Mouse (Mus musculus) liver, embryonic 13.5 days (tissue): ENCODE data around the gene Tmem37. TPM values are rescaled to one million over a fixed set of nuclear protein-coding genes. Genes with fewer than 3 reads are reported as not detected.
A peak's percentile ranks its signal among the peaks of the same experiment; 100 is the strongest.
"Not testable (repeated sequence)": the region's sequence is repeated elsewhere in the genome, so short reads cannot be mapped to it uniquely, and the experiment has no call there.

Experiments
- ATAC-seq: fragments of 200-750 bp; cut with Nextera tagmentation; 2 replicates; pipeline ENCODE4 v1.8.0; 2017; ENCODE audit warnings: low read depth, mild to moderate bottlenecking, moderate number of reproducible peaks, moderate library complexity
- DNase-seq: peaks from one replicate; pipeline ENCODE4 v3.0.0; 2022
- H3K27ac ChIP-seq: fragments of 300-500 bp; sonication (generic); 2 replicates; pipeline ENCODE4 v1.5.1; 2015; ENCODE audit warnings: moderate library complexity, mild to moderate bottlenecking, inconsistent platforms
- H3K27me3 ChIP-seq: fragments of 300-500 bp; sonication (generic); 2 replicates; pipeline ENCODE4 v1.6.1; 2015; ENCODE audit warnings: mild to moderate bottlenecking, inconsistent platforms
- H3K36me3 ChIP-seq: fragments of 300-500 bp; sonication (generic); 2 replicates; pipeline ENCODE4 v1.6.1; 2015; ENCODE audit warnings: mild to moderate bottlenecking, inconsistent platforms
- H3K4me1 ChIP-seq: fragments of 300-500 bp; sonication (generic); replicated peaks from 2 replicates; pipeline ENCODE4 v1.6.1; 2015; ENCODE audit warnings: inconsistent platforms
- H3K4me2 ChIP-seq: fragments of 300-500 bp; sonication (generic); 2 replicates; pipeline ENCODE4 v1.6.1; 2015; ENCODE audit warnings: inconsistent platforms, mild to moderate bottlenecking, moderate library complexity
- H3K4me3 ChIP-seq: fragments of 300-500 bp; sonication (generic); replicated peaks from 2 replicates; pipeline ENCODE4 v1.5.1; 2015; ENCODE audit warnings: mild to moderate bottlenecking, inconsistent platforms
- H3K9ac ChIP-seq: fragments of 300-500 bp; sonication (generic); 2 replicates; pipeline ENCODE4 v1.6.1; 2015; ENCODE audit warnings: mild to moderate bottlenecking, inconsistent platforms
- H3K9me3 ChIP-seq: fragments of 300-500 bp; sonication (generic); replicated peaks from 2 replicates; pipeline ENCODE4 v1.6.1; 2016; ENCODE audit warnings: inconsistent platforms
- WGBS: fragments of 180-500 bp; shearing (Covaris S2); methylation state at CpG from one replicate; pipeline ENCODE4 v1.1.7; 2015; ENCODE audit not compliant: insufficient replicate concordance; 5-methylcytosine and 5-hydroxymethylcytosine counted together
- polyA plus RNA-seq: library from polyadenylated mRNA; unstranded; fragments of >200 nt; fragmentation: Nextera tagmentation; extraction: Ambion mirVana; gene quantifications from 2 replicates; pipeline ENCODE4 v1.2.1, GENCODE M21; 2015

The Tmem37 gene
- polyA plus RNA-seq, 1 experiment from 2014 or later: 52.5 TPM

DNA sequence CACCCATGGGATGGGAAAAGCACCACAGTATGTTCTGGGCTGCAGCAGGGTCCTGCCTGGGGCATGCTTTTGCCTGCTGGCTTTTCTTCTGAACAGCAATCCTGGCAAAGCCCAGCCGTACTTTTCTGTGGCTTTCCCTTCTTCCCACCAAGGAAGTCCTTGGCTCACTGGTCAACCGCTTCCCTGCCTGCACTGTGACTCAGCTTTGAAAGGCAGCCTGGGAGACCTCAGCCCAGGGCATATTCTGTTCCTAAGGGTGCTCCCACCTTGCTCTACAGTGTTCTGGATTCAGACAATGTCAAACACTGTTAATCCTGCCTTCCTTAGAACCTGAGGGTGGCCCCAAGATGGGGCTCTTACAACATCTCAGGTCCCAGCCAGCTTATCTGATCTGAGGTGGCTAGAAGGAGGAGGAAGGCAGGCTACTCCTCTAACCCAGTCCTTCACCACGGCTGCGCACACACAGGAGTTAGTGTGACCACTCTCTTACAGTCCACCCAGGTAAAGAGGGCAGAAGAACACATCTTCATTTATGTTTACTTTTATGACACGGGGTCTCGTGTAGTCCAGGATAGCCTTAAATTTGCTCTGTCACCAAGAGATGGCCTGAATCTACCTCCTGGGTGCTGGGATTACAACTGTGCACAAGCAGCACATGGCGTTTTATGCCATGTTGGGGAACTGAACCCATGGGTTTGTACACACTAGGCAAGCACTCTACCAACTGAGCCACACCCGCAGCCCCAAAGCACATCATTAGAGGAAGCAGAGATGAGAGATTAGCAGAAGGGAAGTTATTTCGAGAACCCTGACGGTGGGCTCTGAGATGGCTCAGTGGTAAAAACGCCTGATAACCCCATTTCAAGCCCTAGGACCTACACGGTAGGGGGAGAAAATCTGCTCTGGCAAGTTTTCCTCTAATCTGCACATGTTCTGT is 38.6 kb upstream of the Tmem37 start:
- no peak overlapping the region for H3K4me2 ChIP-seq
- H3K4me3 ChIP-seq: no peak overlapping the region
- DNase-seq (no peak), ATAC-seq (no peak)
- H3K36me3 ChIP-seq: peaks cover 50% of the 10 kb centered on the region
- H3K27me3 ChIP-seq: no peaks in the 10 kb centered on the region
- H3K9ac ChIP-seq: no peak overlapping the region
- peaks cover 7% of the 10 kb centered on the region; the same call in 1 of the 2 replicates for H3K9me3 ChIP-seq
- 44% methylated on average over 12 of the region's 12 CpGs for WGBS
- no peak overlapping the region for H3K27ac ChIP-seq
- peaks cover 21% of the 10 kb centered on the region for H3K4me1 ChIP-seq

DNA sequence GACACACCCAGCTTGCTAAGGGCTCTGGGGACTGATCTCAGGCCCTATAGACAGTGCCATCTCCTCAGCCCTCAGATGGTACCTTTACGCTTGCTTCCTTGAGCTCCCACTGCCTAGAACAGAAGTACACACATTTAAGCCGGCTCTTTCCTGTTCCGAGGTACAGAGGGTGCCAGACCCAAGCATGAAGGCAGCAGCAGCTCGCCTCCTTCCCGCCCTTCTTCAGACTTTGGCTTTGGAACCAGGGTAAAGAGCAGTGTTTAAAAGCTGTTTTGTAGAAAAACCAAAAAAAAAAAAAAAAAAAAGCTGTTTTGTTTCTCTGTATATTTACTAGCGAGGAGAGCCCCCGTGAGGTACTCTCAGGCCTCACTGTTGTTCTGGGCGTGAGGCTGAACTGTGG is 37.9 kb upstream of the Tmem37 start:
- no peak overlapping the region for H3K9ac ChIP-seq

DNA sequence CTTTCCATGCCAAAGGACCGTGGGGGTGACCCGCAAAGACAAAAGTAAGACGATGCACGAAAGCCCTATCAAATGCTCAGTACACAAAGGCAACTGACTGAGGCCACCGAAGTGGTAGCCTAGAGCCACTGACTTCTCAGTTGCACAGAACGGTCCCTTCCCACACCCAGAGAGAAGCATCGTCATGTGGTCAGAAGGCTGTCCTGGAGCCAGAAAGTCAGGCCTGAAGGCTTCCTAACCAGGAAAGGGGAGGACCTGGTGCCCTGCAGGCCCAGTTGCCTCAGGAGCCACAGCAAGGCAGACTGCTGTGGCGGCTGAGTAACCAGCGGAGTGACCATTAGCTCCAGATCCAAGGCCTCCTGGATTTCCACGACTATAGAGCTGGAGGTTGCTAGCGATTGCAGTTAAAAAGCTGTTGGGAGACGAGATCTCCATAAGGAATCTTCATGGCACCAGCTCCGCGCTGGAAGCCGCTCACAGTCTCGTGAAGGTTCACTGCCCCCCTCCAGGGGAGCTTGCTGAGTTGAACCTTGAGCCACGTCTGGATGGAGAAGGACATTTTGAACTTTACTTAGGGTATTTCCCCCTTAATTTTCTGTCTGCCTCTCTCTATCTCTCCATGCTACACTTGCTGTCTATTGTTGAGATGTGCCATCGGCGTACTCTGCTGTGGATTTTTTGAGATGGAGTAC is 36.0 kb upstream of the Tmem37 start:
- peaks cover 25% of the 10 kb centered on the region for H3K36me3 ChIP-seq
- DNase-seq (no peak), ATAC-seq (no peak)
- H3K9ac ChIP-seq: no peak overlapping the region
- H3K4me3 ChIP-seq: no peak overlapping the region
- no peaks in the 10 kb centered on the region for H3K27me3 ChIP-seq
- WGBS: 80% methylated on average over 19 of the region's 19 CpGs
- peaks cover 8% of the 10 kb centered on the region for H3K4me1 ChIP-seq
- peaks cover 7% of the 10 kb centered on the region; the same call in 1 of the 2 replicates for H3K9me3 ChIP-seq
- no peak overlapping the region for H3K27ac ChIP-seq
- no peak overlapping the region for H3K4me2 ChIP-seq

More for the DNA sequence above, 37.9 kb upstream of the Tmem37 start:
- Histone ChIP-seq H3K4me1 (peaks cover 15% of the 10 kb centered on the region), H3K4me2 (no peak overlapping the region), H3K36me3 (peaks cover 43% of the 10 kb centered on the region), H3K27ac (no peak overlapping the region), H3K27me3 (no peaks in the 10 kb centered on the region), H3K4me3 (no peak overlapping the region), H3K9me3 (peaks cover 7% of the 10 kb centered on the region; the same call in 1 of the 2 replicates)
- ATAC-seq (no peak), DNase-seq (no peak)
- 82% methylated on average over 8 of the region's 8 CpGs for WGBS

DNA sequence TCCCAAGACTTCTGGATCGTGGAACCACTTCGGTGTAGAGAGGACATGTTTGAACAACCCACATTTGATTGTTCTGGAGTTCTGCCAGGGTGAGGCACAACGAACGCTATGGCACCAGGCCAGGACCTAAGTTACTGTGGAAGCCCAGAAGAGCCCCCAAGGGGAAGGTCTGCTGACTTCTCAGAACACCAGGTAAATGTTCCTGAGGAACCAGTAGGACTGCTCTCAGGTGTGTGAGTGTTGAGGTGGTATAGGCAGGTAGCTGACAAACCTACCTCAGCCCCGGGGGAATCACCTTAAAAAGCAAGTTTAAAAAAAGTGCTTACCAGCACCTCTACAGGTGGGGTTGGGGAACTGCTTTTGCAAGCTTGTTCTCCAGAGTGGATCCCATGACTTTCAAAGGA is 31.7 kb upstream of the Tmem37 start:
- no peak overlapping the region for H3K27ac ChIP-seq
- no peaks in the 10 kb centered on the region for H3K27me3 ChIP-seq
- H3K9ac ChIP-seq: no peak overlapping the region
- H3K4me3 ChIP-seq: no peak overlapping the region
- DNase-seq: no peak
- no peaks in the 10 kb centered on the region for H3K9me3 ChIP-seq
- 70% methylated on average over 5 of the region's 5 CpGs for WGBS
- H3K4me2 ChIP-seq: no peak overlapping the region
- no peaks in the 10 kb centered on the region for H3K36me3 ChIP-seq
- peaks cover 2% of the 10 kb centered on the region; the same call in 1 of the 2 replicates for H3K4me1 ChIP-seq
- ATAC-seq: no peak

DNA sequence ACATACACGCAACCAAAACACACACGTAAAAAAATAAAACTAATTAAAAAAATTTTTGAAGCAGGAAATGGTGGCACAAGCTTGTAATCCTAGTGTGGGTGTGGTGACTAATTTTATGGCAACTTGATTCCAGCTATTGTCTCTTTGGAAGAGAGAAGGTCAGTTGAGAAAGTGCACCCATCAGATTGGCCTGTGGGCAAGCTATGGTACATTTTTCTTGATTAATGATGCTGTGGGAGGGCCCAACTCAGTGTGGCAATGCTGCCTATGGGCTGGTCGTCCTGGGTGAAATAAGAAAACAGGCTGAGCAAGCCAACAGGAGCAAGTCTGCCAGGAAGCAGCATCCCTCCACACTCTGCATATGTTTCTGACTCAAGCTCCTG is 27.3 kb upstream of the Tmem37 start:
- no peaks in the 10 kb centered on the region for H3K27me3 ChIP-seq
- no peak overlapping the region for H3K9ac ChIP-seq
- no peak overlapping the region for H3K4me3 ChIP-seq
- DNase-seq (no peak), ATAC-seq (no peak)
- no peak overlapping the region for H3K4me2 ChIP-seq
- H3K4me1 ChIP-seq: peaks cover 15% of the 10 kb centered on the region; the same call in 1 of the 2 replicates
- H3K27ac ChIP-seq: no peak overlapping the region
- 50% methylated on average over 3 of the region's 3 CpGs for WGBS
- no peaks in the 10 kb centered on the region for H3K36me3 ChIP-seq
- no peaks in the 10 kb centered on the region for H3K9me3 ChIP-seq

DNA sequence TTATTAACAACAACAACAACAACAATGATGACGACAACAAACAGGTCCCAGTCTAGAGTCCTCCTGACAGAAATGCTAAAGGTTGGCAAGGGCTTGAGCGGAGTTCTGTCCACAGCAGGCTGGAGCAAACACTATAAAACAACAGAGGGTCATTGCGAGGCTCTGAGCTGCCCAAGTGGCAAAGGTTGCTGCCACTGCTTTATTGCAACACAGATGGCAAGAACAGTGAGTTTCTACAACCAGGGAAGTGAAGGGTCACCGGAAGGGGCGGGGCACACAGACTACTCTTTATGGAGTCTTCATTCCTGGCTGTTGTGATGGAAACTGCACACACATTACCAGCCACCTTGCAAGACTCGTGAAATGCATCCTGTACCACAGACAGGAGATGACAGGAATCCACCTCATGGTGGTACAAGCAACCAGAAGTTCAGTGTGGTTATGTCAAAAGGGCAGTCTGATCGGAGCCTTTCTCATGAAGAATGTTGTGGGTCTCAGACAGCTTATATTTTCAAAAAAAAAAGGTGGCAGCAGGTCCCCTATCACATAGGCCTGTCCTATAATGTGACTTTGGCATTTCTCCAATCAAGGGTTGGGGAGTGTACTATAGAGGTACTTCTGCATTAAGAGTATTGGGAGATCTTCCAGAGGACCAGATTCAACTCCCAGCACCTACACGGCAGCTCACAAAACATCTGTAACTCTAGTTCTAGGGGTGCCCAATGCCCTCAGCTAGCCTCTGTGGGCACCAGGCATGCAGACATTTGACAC is 26.8 kb upstream of the Tmem37 start:
- Histone ChIP-seq H3K4me2 (no peak overlapping the region), H3K4me3 (no peak overlapping the region), H3K36me3 (no peaks in the 10 kb centered on the region), H3K9me3 (no peaks in the 10 kb centered on the region), H3K27ac (no peak overlapping the region), H3K4me1 (peaks cover 15% of the 10 kb centered on the region; the same call in 1 of the 2 replicates), H3K27me3 (no peaks in the 10 kb centered on the region), H3K9ac (no peak overlapping the region)
- WGBS: 64% methylated on average over 8 of the region's 8 CpGs
- ATAC-seq (no peak), DNase-seq (no peak)

DNA sequence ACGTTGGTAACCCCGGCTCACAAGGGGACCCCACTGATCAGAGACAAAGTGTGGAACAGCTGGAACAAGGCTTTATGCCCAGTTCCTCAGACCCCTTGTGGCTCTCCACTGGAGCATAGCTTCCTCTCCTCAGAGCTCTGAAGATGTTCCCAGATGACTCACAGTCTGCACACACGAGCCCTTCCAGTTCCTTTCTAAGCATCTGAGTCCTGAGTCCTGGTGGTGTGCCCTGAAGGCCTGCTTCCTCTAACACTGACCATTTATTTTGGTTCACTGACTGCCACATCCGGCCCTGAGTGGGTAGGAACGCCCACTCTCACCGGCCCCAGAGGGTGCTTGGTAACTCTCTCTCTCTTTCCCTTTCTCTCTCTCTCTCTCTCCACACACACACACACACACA is 25.6 kb upstream of the Tmem37 start:
- Histone ChIP-seq H3K27me3 (no peaks in the 10 kb centered on the region), H3K4me1 (peaks cover 23% of the 10 kb centered on the region), H3K36me3 (no peaks in the 10 kb centered on the region), H3K4me2 (no peak overlapping the region), H3K4me3 (no peak overlapping the region), H3K27ac (no peak overlapping the region), H3K9me3 (no peaks in the 10 kb centered on the region), H3K9ac (no peak overlapping the region)
- WGBS: 36% methylated on average over 6 of the region's 6 CpGs
- DNase-seq (no peak), ATAC-seq (no peak)

DNA sequence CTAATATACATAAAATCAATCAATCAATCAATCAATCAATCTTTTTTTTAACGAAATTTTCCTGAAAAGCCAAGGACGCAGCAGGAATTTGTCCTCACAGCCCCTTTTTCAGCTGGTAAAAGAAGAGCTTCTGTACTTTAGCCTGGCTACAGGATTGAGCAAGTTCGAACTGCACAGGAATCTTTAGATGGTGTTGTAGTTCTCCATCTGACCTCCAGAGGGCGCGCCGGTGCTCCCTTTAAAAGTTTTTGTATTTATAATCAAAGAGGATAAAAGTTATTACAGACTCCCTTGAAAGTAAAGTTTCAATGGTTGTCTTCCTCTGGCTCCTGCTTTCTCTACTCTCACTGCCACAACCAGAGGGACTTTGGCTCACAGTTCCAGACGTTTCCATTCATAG is 24.5 kb upstream of the Tmem37 start:
- Histone ChIP-seq H3K27ac (no peak overlapping the region), H3K36me3 (no peaks in the 10 kb centered on the region), H3K9ac (no peak overlapping the region), H3K27me3 (no peaks in the 10 kb centered on the region), H3K4me1 (peaks cover 26% of the 10 kb centered on the region), H3K9me3 (no peaks in the 10 kb centered on the region), H3K4me3 (no peak overlapping the region), H3K4me2 (no peak overlapping the region)
- WGBS: 9% methylated on average over 7 of the region's 7 CpGs
- DNase-seq (no peak), ATAC-seq (no peak)

DNA sequence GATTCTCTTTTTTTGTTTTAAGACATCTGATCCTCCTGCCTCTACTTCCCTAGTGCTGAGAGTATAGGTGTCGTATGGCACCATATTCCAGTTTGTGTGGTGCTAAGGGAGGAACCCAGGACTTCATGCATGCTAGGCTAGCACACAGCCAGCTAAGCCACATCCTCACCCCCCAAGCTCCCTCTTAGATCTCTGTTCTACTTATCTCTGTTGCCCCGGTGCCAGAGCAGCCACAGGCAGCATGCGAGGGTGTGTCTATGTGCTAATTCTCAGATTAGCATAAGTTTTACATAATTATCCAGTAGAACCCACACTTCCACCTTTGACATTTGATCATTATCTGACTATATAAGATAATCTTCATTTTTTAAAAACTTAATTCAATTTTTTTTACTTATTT is 21.0 kb upstream of the Tmem37 start:
- no peaks in the 10 kb centered on the region for H3K27me3 ChIP-seq
- ATAC-seq: peak; percentile 52
- WGBS: 28% methylated on average over 3 of the region's 3 CpGs
- H3K4me2 ChIP-seq: no peak overlapping the region
- H3K27ac ChIP-seq: no peak overlapping the region
- DNase-seq: no peak
- H3K4me1 ChIP-seq: peaks cover 20% of the 10 kb centered on the region
- no peaks in the 10 kb centered on the region for H3K9me3 ChIP-seq
- H3K36me3 ChIP-seq: no peaks in the 10 kb centered on the region
- no peak overlapping the region for H3K4me3 ChIP-seq
- no peak overlapping the region for H3K9ac ChIP-seq

DNA sequence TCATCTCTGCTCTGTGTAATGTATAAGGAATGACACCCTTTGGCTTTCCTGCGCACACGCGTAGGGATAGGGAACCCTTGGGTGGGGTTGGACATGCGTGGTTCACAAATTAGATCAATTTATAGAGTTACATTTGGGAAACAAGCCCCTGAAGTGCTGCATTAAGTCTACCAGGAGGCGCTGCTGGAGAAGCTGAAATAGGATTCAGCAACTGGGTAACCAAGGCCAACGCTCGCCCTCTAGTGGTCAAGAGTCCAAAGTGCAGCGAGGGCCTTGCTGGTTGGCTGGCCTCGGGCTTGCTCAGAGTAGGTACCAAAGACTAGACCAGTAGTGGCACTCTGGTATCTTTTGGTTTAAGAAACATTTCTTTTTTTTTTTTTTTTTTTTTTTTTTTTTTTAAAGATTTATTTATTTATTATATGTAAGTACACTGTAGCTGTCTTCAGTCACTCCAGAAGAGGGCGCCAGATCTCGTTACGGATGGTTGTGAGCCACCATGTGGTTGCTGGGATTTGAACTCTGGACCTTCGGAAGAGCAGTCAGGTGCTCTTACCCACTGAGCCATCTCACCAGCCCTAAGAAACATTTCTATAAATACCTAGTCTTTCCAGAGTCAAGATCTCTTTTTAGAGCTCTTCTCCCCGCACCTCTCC is 19.7 kb upstream of the Tmem37 start:
- not testable (repeated sequence) for H3K4me2 ChIP-seq, H3K36me3 ChIP-seq, H3K9me3 ChIP-seq, H3K27me3 ChIP-seq, H3K27ac ChIP-seq, H3K4me3 ChIP-seq, ATAC-seq, H3K9ac ChIP-seq
- H3K4me1 ChIP-seq: peaks cover 13% of the 10 kb centered on the region
- DNase-seq: peak; percentile 56
- 46% methylated on average over 11 of the region's 14 CpGs for WGBS
